Comparison of ENCODE assay signal across 13 mouse cellular contexts in genomic region chr16:31883302-31883701, GRCm38 (mm10). TPM values are rescaled to one million over a fixed set of nuclear protein-coding genes. Genes with fewer than 3 reads are reported as not detected.
DNase-seq lines count a peak whose midpoint lies in the region; ATAC-seq and TF ChIP-seq lines count a peak whose summit lies in the region.
"Had no signal": no experiment of that assay in that cellular context is flagged by ENCODE, and none has a peak within 500 bp of the region (broad histone marks: within the 10 kb centered on the region; RNA-seq: fewer than 3 reads in every experiment).

No protein-coding gene starts in this region.

- no peak overlapping the region for H3K9ac ChIP-seq in hindbrain, postnatal 0 days (replicated peaks; ENCODE audit: low read length)
- H3K9ac ChIP-seq in hindbrain, embryonic 16.5 days (ENCODE audit: low read depth, low read length) = no peak overlapping the region
- H3K9ac ChIP-seq in neural tube, embryonic 12.5 days = no peak overlapping the region
- H3K9ac ChIP-seq: heart, embryonic 15.5 days had no signal

- H3ac ChIP-seq in myocyte (ENCODE audit: control insufficient read depth, insufficient read length) = no peak overlapping the region

- no peaks in the 10 kb centered on the region for H3K36me3 ChIP-seq in hindbrain, postnatal 0 days (ENCODE audit: insufficient read depth, low read length)
- H3K36me3 ChIP-seq in hindbrain, embryonic 16.5 days (ENCODE audit: control insufficient read depth, insufficient read depth, low read length) = no peaks in the 10 kb centered on the region
- H3K36me3 ChIP-seq in neural tube, embryonic 12.5 days = no peaks in the 10 kb centered on the region
- no peaks in the 10 kb centered on the region for H3K36me3 ChIP-seq in embryonic facial prominence, embryonic 10.5 days (replicated peaks)
- H3K36me3 ChIP-seq in myocyte (ENCODE audit: control insufficient read depth, insufficient read depth) = no peaks in the 10 kb centered on the region
- H3K36me3 ChIP-seq: G1E; heart, embryonic 15.5 days had no signal

- 81% methylated on average over 14 of the region's 14 CpGs for WGBS in hindbrain, postnatal 0 days
- 77% methylated on average over 14 of the region's 14 CpGs for WGBS in hindbrain, embryonic 16.5 days
- WGBS in neural tube, embryonic 12.5 days = 76% methylated on average over 14 of the region's 14 CpGs
- WGBS in embryonic facial prominence, embryonic 10.5 days = 82% methylated on average over 14 of the region's 14 CpGs

- intact Hi-C loops in gastrocnemius, postnatal 14 days (cut with DNase I; ENCODE audit: low total_unique reads) = no loop called here

- TF ChIP-seq CTCF in hindbrain, postnatal 0 days (IDR thresholded peaks at IDR 0.05; ENCODE audit: low read depth) = no peak

- peak; percentile 21; the same call in 1 of the 2 replicates for ATAC-seq in hindbrain, postnatal 0 days
- ATAC-seq in hindbrain, embryonic 16.5 days = no peak
- ATAC-seq in neural tube, embryonic 12.5 days (ENCODE audit: low FRiP score, low read depth) = no peak

- no peak overlapping the region for H3K27ac ChIP-seq in hindbrain, postnatal 0 days
- H3K27ac ChIP-seq in hindbrain, embryonic 16.5 days (ENCODE audit: low read depth, low read length) = no peak overlapping the region
- no peak overlapping the region for H3K27ac ChIP-seq in neural tube, embryonic 12.5 days
- H3K27ac ChIP-seq in embryonic facial prominence, embryonic 10.5 days (replicated peaks) = peak overlapping the region; percentile 14; the same call in 1 of the 2 replicates
- H3K27ac ChIP-seq: heart, embryonic 15.5 days had no signal

- no peak for TF ChIP-seq POLR2A in myocyte (IDR thresholded peaks at IDR 0.05; ENCODE audit: insufficient read length, low read depth)

- peaks cover 8% of the 10 kb centered on the region; the same call in 1 of the 2 replicates for H3K4me1 ChIP-seq in hindbrain, postnatal 0 days (ENCODE audit: insufficient read depth, low read length)
- H3K4me1 ChIP-seq in hindbrain, embryonic 16.5 days (ENCODE audit: control insufficient read depth, insufficient read depth, low read depth, low read length) = peaks cover 2% of the 10 kb centered on the region; the same call in 1 of the 2 replicates
- H3K4me1 ChIP-seq in neural tube, embryonic 12.5 days = peaks cover 12% of the 10 kb centered on the region; the same call in 1 of the 2 replicates
- H3K4me1 ChIP-seq in embryonic facial prominence, embryonic 10.5 days = peaks cover 45% of the 10 kb centered on the region

- peak; percentile 12 for DNase-seq in hindbrain, postnatal 0 days (ENCODE audit: low spot score)
- no peak for DNase-seq in neural tube, embryonic 10.5 days (ENCODE audit: extremely low spot score, low spot score)
- no peak for DNase-seq in embryonic facial prominence, embryonic 10.5 days (ENCODE audit: low spot score)
- no peak for DNase-seq in right cerebral cortex, adult 2 months (ENCODE audit: low spot score in 2 of 2)
- DNase-seq in gastrocnemius, postnatal 14 days = no peak
- DNase-seq: cerebellum, adult 18-20 months; layer of hippocampus, adult 9-11 months had no signal

- H3K4me2 ChIP-seq in hindbrain, postnatal 0 days (ENCODE audit: low read depth, low read length) = no peak overlapping the region
- no peak overlapping the region for H3K4me2 ChIP-seq in hindbrain, embryonic 16.5 days (ENCODE audit: low read length)
- H3K4me2 ChIP-seq in neural tube, embryonic 12.5 days (replicated peaks) = peak overlapping the region; percentile 27
- peak overlapping the region; percentile 18 for H3K4me2 ChIP-seq in myocyte (ENCODE audit: low read depth)
- H3K4me2 ChIP-seq: heart, embryonic 15.5 days had no signal

- H3K27me3 ChIP-seq in hindbrain, postnatal 0 days (ENCODE audit: insufficient read depth, low read length) = no peaks in the 10 kb centered on the region
- H3K27me3 ChIP-seq in hindbrain, embryonic 16.5 days (replicated peaks; ENCODE audit: control insufficient read depth, insufficient read depth, low read length) = no peaks in the 10 kb centered on the region; the same call in none of the 2 replicates
- H3K27me3 ChIP-seq in neural tube, embryonic 12.5 days (replicated peaks) = no peaks in the 10 kb centered on the region
- H3K27me3 ChIP-seq in embryonic facial prominence, embryonic 10.5 days (replicated peaks; ENCODE audit: low read depth, poor library complexity, severe bottlenecking) = peaks cover 29% of the 10 kb centered on the region
- peaks cover 33% of the 10 kb centered on the region for H3K27me3 ChIP-seq in myocyte (ENCODE audit: control insufficient read depth, insufficient read depth, insufficient read length)

- no peaks in the 10 kb centered on the region for H3K79me2 ChIP-seq in myocyte (ENCODE audit: control insufficient read depth, insufficient read depth)

- H3K4me3 ChIP-seq in hindbrain, postnatal 0 days (ENCODE audit: low read length) = no peak overlapping the region
- no peak overlapping the region for H3K4me3 ChIP-seq in hindbrain, embryonic 16.5 days (ENCODE audit: low read length)
- H3K4me3 ChIP-seq in neural tube, embryonic 12.5 days = no peak overlapping the region
- 0 out of 2 replicates have a peak overlapping the region, but pooled peaks have one; percentile 21 for H3K4me3 ChIP-seq in embryonic facial prominence, embryonic 10.5 days
- no peak overlapping the region for H3K4me3 ChIP-seq in myocyte
- H3K4me3 ChIP-seq: heart, embryonic 15.5 days had no signal

- H3K9me3 ChIP-seq in hindbrain, postnatal 0 days (ENCODE audit: low read length) = no peaks in the 10 kb centered on the region
- no peaks in the 10 kb centered on the region for H3K9me3 ChIP-seq in hindbrain, embryonic 16.5 days (ENCODE audit: control insufficient read depth, low read length)
- H3K9me3 ChIP-seq in neural tube, embryonic 12.5 days = no peaks in the 10 kb centered on the region
- no peaks in the 10 kb centered on the region for H3K9me3 ChIP-seq in embryonic facial prominence, embryonic 10.5 days
- H3K9me3 ChIP-seq: G1E; heart, embryonic 15.5 days had no signal

TF ChIP-seq in myocyte, 11 proteins besides CTCF, POLR2A, EP300 and RAD21:
- no peak for TF ChIP-seq MYOD1 (IDR thresholded peaks at IDR 0.05; ENCODE audit: control insufficient read depth in 1 of 3, insufficient read length in 2 of 3, low read depth in 2 of 3)
- no peak for TF ChIP-seq USF1 (IDR thresholded peaks at IDR 0.05; ENCODE audit: low read depth)
- TF ChIP-seq TCF3 (IDR thresholded peaks at IDR 0.05; ENCODE audit: insufficient read length, low read depth) = no peak
- no peak for TF ChIP-seq MYOG (IDR thresholded peaks at IDR 0.05; ENCODE audit: control insufficient read depth in 1 of 3, insufficient read depth in 1 of 3, insufficient read length in 2 of 3, low read depth in 2 of 3)
- TF ChIP-seq MAX (IDR thresholded peaks at IDR 0.05; ENCODE audit: low read depth) = no peak
- TF ChIP-seq E2F4 (IDR thresholded peaks at IDR 0.05; ENCODE audit: insufficient read depth) = no peak

RNA-seq across cellular contexts. Expression of gene Meltf, which starts 4.7 kb away (rescaled TPM):
- total RNA-seq in hindbrain, postnatal 0 days (2014; rRNA removed) = 0.14 and 0.16 TPM in 2 replicates
- 0.18 and 0.41 TPM in 2 replicates for polyA plus RNA-seq in hindbrain, postnatal 0 days (2015; fragmentation: Nextera tagmentation; extraction: Ambion mirVana)
- 0.29 and 0.42 TPM in 2 replicates for polyA plus RNA-seq in hindbrain, embryonic 16.5 days (2015; fragmentation: Nextera tagmentation; extraction: Ambion mirVana)
- 0.15 and 0.20 TPM in 2 replicates for polyA plus RNA-seq in neural tube, embryonic 12.5 days (2016; fragmentation: Nextera tagmentation; extraction: Ambion mirVana)
- 0.06 and 0.13 TPM in 2 replicates for polyA plus RNA-seq in embryonic facial prominence, embryonic 10.5 days (2016; fragmentation: Nextera tagmentation; extraction: Ambion mirVana)
- not detected for polyA plus RNA-seq in myocyte (2012; fragmentation: generic; extraction: Trizol)
- total RNA-seq in gastrocnemius, postnatal 14 days (2021) = under 1 TPM in 1 of 2 experiments, not detected in 1; 0.04 TPM
- total RNA-seq: megakaryocyte-erythroid progenitor cell, adult 5-6 weeks had no signal
- polyA plus RNA-seq: G1E had no signal

RNA-seq across cellular contexts. Expression of gene Pigz, which starts 50.3 kb away (rescaled TPM):
- total RNA-seq in hindbrain, postnatal 0 days (2014; rRNA removed) = 6.1 and 16.9 TPM in 2 replicates
- 5.2 and 5.5 TPM in 2 replicates for polyA plus RNA-seq in hindbrain, postnatal 0 days (2015; fragmentation: Nextera tagmentation; extraction: Ambion mirVana)
- 4.1 and 5.2 TPM in 2 replicates for polyA plus RNA-seq in hindbrain, embryonic 16.5 days (2015; fragmentation: Nextera tagmentation; extraction: Ambion mirVana)
- 2.8 and 4.0 TPM in 2 replicates for polyA plus RNA-seq in neural tube, embryonic 12.5 days (2016; fragmentation: Nextera tagmentation; extraction: Ambion mirVana)
- polyA plus RNA-seq in embryonic facial prominence, embryonic 10.5 days (2016; fragmentation: Nextera tagmentation; extraction: Ambion mirVana) = 1.3 and 1.8 TPM in 2 replicates
- 0.07 TPM for polyA plus RNA-seq in myocyte (2012; fragmentation: generic; extraction: Trizol)
- 1 to 10 TPM; 1.8 to 4.7 TPM for total RNA-seq in gastrocnemius, postnatal 14 days (2021)
- total RNA-seq: megakaryocyte-erythroid progenitor cell, adult 5-6 weeks had no signal
- polyA plus RNA-seq: G1E had no signal

Comparison
In these comparisons a context has a peak if more than half of its experiments do, and no peak if none do; other contexts are left out.
1. H3K4me2 ChIP-seq: peak in neural tube, embryonic 12.5 days (single experiment) and myocyte (single experiment); none in hindbrain, postnatal 0 days (single experiment) and hindbrain, embryonic 16.5 days (single experiment).